Mouse (Mus musculus): ENCODE results near the gene Nufip1. TPM values are rescaled to one million over a fixed set of nuclear protein-coding genes. Genes with fewer than 3 reads are reported as not detected.

The Nufip1 gene
- polyA plus RNA-seq, 1 experiment from 2014 or later, result 16.9 TPM

GRCm38 (mm10) chr14:76178447-76178846 lies 67.8 kb downstream of the Nufip1 start:
- no peaks in the 10 kb centered on the region for H3K36me3 ChIP-seq (ENCODE audit: control insufficient read depth, insufficient read depth, low read length)
- DNase-seq (ENCODE audit: low spot score) (no peak), ATAC-seq (ENCODE audit: insufficient read depth, low FRiP score, low TSS enrichment) (no peak)
- no peaks in the 10 kb centered on the region for H3K27me3 ChIP-seq (ENCODE audit: control insufficient read depth, insufficient read depth, low read length)
- no peak overlapping the region for H3K4me2 ChIP-seq (ENCODE audit: low read depth)
- no peaks in the 10 kb centered on the region for H3K9me3 ChIP-seq (ENCODE audit: control insufficient read depth, low read length)
- 85% methylated on average over 2 of the region's 2 CpGs for WGBS
- H3K9ac ChIP-seq (ENCODE audit: low read length), result no peak overlapping the region
- H3K27ac ChIP-seq (ENCODE audit: low read depth, low read length), result no peak overlapping the region
- 0 out of 2 replicates have a peak, but pooled peaks cover 3% of the 10 kb centered on the region for H3K4me1 ChIP-seq (ENCODE audit: control insufficient read depth, insufficient read depth, low read length)
- H3K4me3 ChIP-seq (ENCODE audit: low read depth, low read length), result no peak overlapping the region

GRCm38 (mm10) chr14:76179343-76179742 lies 68.7 kb downstream of the Nufip1 start:
- Histone ChIP-seq H3K27me3 (ENCODE audit: control insufficient read depth, insufficient read depth, low read length) (no peaks in the 10 kb centered on the region), H3K9ac (ENCODE audit: low read length) (no peak overlapping the region), H3K4me1 (ENCODE audit: control insufficient read depth, insufficient read depth, low read length) (0 out of 2 replicates have a peak, but pooled peaks cover 3% of the 10 kb centered on the region), H3K4me3 (ENCODE audit: low read depth, low read length) (no peak overlapping the region), H3K36me3 (ENCODE audit: control insufficient read depth, insufficient read depth, low read length) (no peaks in the 10 kb centered on the region), H3K27ac (ENCODE audit: low read depth, low read length) (no peak overlapping the region), H3K4me2 (ENCODE audit: low read depth) (no peak overlapping the region), H3K9me3 (ENCODE audit: control insufficient read depth, low read length) (no peaks in the 10 kb centered on the region)
- ATAC-seq (ENCODE audit: insufficient read depth, low FRiP score, low TSS enrichment) (no peak), DNase-seq (ENCODE audit: low spot score) (no peak)
- WGBS, result 87% methylated on average over 6 of the region's 6 CpGs

GRCm38 (mm10) chr14:76185358-76185757 lies 74.7 kb downstream of the Nufip1 start:
- no peaks in the 10 kb centered on the region for H3K36me3 ChIP-seq (ENCODE audit: control insufficient read depth, insufficient read depth, low read length)
- ATAC-seq (ENCODE audit: insufficient read depth, low FRiP score, low TSS enrichment), result no peak
- H3K27me3 ChIP-seq (ENCODE audit: control insufficient read depth, insufficient read depth, low read length), result no peaks in the 10 kb centered on the region
- H3K4me2 ChIP-seq (ENCODE audit: low read depth), result no peak overlapping the region
- no peak overlapping the region for H3K4me3 ChIP-seq (ENCODE audit: low read depth, low read length)
- H3K27ac ChIP-seq (ENCODE audit: low read depth, low read length), result no peak overlapping the region
- WGBS, result 80% methylated on average over 5 of the region's 5 CpGs
- peak; percentile 7 for DNase-seq (ENCODE audit: low spot score)
- no peak overlapping the region for H3K9ac ChIP-seq (ENCODE audit: low read length)
- H3K4me1 ChIP-seq (ENCODE audit: control insufficient read depth, insufficient read depth, low read length), result no peaks in the 10 kb centered on the region
- no peaks in the 10 kb centered on the region for H3K9me3 ChIP-seq (ENCODE audit: control insufficient read depth, low read length)

- DNase-seq (ENCODE audit: low spot score) (no peak), ATAC-seq (ENCODE audit: insufficient read depth, low FRiP score, low TSS enrichment) (no peak)
- no peaks in the 10 kb centered on the region for H3K27me3 ChIP-seq (ENCODE audit: control insufficient read depth, insufficient read depth, low read length)
- no peak overlapping the region for H3K9ac ChIP-seq (ENCODE audit: low read length)
- no peak overlapping the region for H3K27ac ChIP-seq (ENCODE audit: low read depth, low read length)
- no peak overlapping the region for H3K4me3 ChIP-seq (ENCODE audit: low read depth, low read length)
- 85% methylated on average over 4 of the region's 4 CpGs for WGBS
- H3K36me3 ChIP-seq (ENCODE audit: control insufficient read depth, insufficient read depth, low read length), result no peaks in the 10 kb centered on the region
- no peaks in the 10 kb centered on the region for H3K4me1 ChIP-seq (ENCODE audit: control insufficient read depth, insufficient read depth, low read length)
- no peaks in the 10 kb centered on the region for H3K9me3 ChIP-seq (ENCODE audit: control insufficient read depth, low read length)
- no peak overlapping the region for H3K4me2 ChIP-seq (ENCODE audit: low read depth)
Observed at GRCm38 (mm10) chr14:76186299-76186698, 75.6 kb downstream of the Nufip1 start.

Other genes with a start within 250 kb of the Nufip1 start
- gene Kctd4, start 155.9 kb upstream of the Nufip1 start, polyA plus RNA-seq (2014; fragmentation: Nextera tagmentation; extraction: Ambion mirVana), result 1.7 and 2.0 TPM in 2 replicates
- 52.1 and 58.2 TPM in 2 replicates for gene Gtf2f2, start 100.0 kb upstream of the Nufip1 start, polyA plus RNA-seq (2014; fragmentation: Nextera tagmentation; extraction: Ambion mirVana)
- gene Gpalpp1, start 131 bp upstream of the Nufip1 start, polyA plus RNA-seq (2014; fragmentation: Nextera tagmentation; extraction: Ambion mirVana), result 20.3 and 21.1 TPM in 2 replicates

Data from neural tube, embryonic 11.5 days (tissue).